Mouse (Mus musculus): ENCODE measurements around the gene Hydin. TPM values are rescaled to one million over a fixed set of nuclear protein-coding genes. Genes with fewer than 3 reads are reported as not detected.
"Not testable (repeated sequence)": the region's sequence is repeated elsewhere in the genome, so short reads cannot be mapped to it uniquely, and the experiment has no call there.

Hydin gene
- total RNA-seq, 2 experiments from 2014 or later: 0.07 to 0.36 TPM

DNA sequence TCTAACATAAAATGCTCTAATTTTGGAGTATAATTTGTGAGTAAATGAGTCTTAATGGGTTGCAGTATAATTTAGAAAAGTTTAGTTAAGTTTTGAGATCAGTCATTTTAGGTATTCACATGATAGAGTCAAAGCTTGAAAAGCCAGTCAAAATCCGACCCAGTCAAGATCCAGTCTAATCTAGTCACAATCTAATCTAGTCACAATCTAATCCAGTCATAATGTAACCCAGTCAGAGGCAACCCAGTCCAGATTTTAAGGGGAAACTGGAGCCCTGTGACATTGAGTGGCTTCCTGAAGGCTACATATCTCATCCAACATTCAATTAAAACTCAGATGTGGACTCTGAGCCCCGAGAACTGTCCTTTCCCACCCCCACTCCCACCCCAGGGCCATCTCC is 72.7 kb downstream of the Hydin start:
- no peak for DNase-seq

GRCm38 (mm10) chr8:110340090-110340703 is 73.4 kb downstream of the Hydin start:
- no peak for DNase-seq

DNA sequence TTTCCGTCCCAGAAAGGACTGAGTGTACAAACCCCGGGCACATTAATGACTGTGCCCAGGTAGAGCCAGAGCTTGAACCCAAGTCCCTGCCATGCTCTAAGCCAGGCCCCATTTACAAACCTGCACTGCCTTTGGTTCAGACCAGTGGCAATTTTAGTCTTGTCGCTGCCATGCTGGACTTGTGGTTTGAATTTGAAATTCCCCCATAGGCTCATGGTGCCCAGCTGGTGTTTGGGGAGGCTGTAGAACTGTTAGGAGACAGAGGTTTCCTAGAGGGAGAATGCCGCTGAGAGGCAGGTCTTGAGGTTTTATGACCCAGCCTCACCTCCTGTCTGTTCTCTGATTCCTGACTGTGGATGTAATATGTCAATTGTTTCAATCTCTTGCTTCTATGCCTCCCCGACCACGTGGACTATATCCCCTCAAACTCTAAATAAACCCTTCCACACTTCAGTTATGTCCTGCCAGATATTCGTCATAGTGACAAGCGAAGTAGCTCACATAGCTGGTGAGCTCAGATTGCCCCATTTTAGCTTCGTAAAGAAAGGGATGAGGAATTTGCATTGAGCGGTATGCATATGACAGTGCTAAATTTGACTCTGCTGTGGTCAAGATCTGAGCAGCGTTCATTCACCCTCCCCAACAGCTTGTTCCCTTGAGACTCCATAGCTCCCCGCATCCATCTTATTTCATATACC is 79.1 kb downstream of the Hydin start:
- DNase-seq: no peak

GRCm38 (mm10) chr8:110346915-110347314 is 80.1 kb downstream of the Hydin start:
- DNase-seq: no peak

- DNase-seq: no peak
Observed at GRCm38 (mm10) chr8:110350725-110351124, 83.9 kb downstream of the Hydin start.

DNA sequence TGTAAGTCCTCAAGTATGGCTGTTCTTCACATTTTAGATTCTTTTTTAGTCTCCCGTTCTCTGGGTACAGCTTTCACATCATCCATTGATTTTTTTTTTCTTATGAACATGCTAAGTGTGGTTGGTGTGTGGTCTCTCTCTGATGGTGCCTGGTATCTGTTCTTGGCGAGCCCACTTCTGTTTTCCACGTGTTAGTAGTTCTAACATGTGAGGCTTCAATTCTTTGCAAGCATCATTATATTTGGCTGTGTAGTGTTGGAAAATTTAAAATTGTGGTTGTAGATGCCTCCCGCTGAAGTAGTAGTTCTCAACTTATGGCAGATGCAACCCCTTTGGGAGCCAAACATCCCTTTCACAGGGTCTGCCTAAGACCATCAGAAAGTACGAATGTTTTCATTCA is 85.1 kb downstream of the Hydin start:
- DNase-seq: no peak

GRCm38 (mm10) chr8:110362975-110363374 is 96.2 kb downstream of the Hydin start:
- no peak for DNase-seq

- DNase-seq: peak in 1 of 2 experiments; percentile 11
Observed at GRCm38 (mm10) chr8:110372836-110373235, 106.1 kb downstream of the Hydin start.

GRCm38 (mm10) chr8:110373695-110374094 is 106.9 kb downstream of the Hydin start:
- no peak for DNase-seq

DNA sequence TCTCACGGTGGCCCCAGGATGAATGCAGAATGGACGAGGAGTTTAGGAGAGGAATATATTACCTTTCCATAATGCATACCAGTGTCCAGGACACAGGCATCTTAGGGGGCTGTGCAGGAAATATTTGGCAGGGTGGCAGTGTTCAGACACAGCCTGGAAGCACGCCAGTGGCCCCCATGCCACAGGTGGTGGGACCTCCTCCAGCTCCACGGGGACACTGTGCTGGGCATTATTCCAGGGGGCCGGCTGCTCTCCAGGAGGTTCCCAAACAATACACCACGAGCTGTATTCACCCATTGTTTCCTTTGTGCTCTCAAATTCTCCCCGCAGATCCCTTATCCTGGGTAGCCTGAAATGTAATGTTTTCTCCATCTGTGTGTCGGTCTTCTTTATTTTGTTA is 116.0 kb downstream of the Hydin start:
- DNase-seq: no peak

DNA sequence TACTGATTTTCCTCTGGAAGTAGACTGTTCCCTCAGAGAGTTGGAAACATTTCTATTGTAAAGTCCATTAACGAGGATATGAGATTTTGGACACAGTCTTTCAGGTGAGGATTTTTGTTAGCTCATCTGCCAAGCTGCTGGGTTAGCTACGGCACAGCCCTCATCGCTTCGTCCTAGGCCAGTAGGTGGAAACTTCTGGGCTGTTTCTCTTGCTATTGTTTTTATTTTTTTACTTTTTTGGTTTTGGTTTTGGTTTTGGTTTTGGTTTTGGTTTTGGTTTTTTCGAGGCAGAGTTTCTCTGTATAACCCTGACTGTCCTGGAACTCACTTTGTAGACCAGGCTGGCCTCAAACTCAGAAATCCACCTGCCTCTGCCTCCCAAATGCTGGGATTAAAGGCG is 117.9 kb downstream of the Hydin start:
- DNase-seq: not testable (repeated sequence)

DNA sequence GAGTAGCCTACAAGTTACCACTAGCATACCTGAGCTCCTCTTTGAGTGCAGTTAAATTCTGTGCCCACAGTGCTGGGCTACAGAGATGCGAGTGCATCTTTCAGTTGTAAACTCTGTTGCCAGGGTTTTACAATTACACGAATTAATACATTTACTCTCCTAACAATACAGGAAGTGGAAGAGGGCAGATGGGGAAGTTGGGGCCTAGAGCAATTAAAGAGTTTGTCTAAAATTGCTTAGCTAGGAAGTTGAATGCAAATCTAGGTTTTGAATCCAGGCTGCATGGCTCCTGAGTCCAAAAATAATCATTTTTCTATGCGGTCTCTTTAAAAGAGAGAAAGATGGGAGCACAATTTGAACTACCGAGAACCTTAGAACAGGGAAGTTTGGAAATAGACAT is 128.9 kb downstream of the Hydin start:
- no peak for DNase-seq

DNA sequence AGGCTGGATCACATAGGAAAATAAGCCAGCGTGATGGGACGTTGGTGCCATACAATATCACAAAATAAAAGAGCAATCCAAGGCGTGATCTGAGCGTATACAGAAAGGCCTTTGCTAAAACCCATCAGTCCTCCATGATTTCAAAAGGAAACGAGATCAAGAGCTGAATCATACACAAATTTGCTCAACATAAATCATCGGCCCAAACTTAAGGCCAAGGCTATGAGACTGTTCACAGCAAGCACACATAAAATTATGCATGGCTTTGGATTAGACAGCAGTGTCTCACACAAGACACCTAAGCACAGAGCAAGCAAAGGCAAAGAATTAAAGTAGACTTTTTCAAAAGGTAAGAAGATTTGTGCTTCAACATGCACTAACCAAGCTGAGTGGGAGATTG is 133.8 kb downstream of the Hydin start:
- DNase-seq: no peak

DNA sequence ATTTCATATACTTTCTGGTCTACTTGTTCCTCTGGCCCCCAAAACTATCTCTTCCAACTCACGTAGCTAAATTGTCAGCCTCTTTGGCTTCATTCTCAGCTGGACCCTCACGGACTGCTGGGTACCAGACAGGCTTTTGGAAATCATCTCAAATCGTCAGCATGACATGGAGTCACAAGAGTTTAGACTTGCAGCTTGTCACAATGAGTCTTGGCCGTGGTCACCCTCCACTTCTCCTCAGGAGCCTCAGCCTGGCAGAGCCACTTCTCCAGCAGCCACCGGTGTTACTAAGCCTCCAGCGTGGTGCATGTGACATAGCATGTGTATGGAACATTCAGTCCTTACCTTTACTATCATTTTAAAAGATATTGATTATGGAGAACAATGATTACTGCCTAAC is 135.5 kb downstream of the Hydin start:
- no peak for DNase-seq

DNA sequence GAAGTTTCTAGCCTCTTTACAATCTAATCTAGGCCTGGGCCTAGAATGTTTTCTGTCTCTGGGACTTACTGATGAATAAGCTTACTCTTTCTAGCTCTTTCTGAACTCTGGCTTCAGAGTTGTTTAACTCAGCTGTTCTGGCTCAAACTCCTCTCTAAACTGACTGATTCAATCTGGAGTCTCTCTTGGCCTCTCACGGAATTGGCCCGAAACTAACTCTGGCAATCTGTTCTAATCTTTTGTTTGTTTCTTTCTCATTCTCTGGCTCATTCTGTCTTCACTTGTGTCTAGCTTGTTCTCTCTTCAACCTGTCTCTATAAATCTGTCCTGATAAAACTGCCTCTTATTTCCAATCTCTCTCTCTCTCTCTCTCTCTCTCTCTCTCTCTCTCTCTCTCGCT is 137.7 kb downstream of the Hydin start:
- peak in 1 of 2 experiments; percentile 2 for DNase-seq

DNA sequence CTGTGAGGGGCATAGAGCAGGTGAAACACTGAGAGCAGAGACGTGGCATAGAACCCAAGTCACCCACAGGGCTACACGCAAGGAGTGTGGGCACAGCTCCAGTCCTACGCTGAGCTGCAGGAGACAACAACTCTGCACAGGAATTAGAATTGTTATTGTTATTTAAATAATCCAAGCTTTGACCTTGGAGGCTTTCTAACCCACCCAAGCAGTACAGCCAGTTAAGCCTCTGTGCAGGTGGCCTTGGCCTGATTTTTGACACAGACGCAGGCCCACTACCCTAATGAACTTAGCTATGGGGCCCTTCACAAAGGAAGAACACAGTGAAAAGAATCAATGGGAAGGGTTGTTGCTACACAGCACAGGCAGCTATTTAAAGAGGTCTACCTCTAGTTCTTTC is 148.3 kb downstream of the Hydin start:
- DNase-seq: no peak

DNA sequence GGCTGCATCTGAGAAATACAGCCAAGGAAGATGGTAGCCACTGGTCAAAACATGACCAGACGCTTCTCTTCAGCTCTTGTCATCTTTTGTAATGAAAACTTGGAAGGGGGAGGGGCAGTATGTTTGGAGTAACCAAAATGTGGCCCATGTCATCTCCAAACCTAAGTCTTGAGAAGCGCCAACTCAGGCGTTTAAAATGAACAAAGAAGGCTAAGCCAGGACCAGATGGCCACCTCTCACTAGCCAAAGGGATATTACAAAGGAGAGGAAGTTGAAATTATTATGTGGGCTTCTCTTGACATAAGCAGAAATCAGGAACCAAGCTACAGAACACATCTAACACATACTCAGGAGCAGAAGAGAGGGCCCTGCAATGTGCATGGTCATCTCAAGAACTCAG is 150.2 kb downstream of the Hydin start:
- DNase-seq: no peak

- DNase-seq: no peak
Observed at GRCm38 (mm10) chr8:110417801-110418200, 151.0 kb downstream of the Hydin start.

DNA sequence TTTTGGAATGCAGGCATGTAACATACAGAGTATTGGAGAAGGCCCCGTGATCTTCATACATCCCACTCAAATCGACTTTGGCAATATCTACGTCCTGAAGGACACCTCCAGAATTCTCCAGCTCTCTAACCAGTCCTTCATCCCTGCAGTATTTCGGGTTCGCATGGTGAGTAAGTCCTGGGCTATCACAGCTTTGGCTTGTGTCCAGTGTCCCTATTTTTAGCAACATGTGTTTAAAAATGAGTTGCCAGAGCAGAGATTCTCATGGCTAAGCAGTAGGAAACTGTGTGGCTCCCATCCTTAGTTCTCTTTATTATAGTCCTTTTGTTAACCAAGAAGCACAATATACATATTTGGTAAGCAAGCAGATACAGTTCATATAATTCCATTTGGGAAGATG is 152.9 kb downstream of the Hydin start:
- peak; percentile 8 to 11 for DNase-seq

GRCm38 (mm10) chr8:110420221-110420620 is 153.4 kb downstream of the Hydin start:
- DNase-seq: no peak

DNA sequence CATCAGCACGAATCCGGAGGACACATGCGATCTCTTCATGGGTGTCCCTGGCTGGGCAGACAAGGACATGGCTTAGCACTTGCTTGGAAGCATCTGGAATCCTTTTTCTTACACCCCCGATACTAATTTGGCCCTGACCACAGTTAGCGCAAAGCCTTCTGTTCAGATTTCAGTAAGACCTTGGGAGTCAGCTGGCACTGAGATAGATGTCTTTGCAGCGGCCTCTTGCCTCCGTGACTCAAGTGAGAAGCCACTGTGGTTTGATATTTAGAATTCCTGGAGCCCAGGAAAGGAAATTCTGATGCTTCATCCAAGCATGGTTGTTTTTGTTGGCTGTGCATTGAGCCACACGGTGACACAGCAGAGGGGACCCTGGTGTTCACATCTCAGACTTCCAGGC is 157.4 kb downstream of the Hydin start:
- DNase-seq: no peak

- no peak for DNase-seq
Observed at GRCm38 (mm10) chr8:110431340-110431739, 164.6 kb downstream of the Hydin start.

DNA sequence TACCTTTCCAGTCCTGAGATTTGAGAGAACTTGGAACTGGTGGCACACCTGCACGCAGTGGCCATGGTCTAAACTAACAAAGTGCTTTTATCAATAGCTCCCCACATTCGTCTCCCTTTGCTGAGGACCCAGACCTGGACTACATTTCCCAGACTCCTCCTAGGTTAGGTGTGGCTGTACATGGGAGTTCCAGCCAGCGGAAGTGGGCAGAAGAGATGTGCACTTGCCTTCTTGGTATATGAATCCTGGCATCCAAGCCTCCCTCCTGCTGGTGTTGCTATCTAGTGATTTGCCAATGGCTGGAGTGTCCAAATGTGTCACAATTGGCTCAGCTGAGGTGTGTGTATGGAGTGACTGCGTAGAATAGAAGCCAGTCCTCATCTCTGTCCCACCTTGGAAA is 173.8 kb downstream of the Hydin start:
- no peak for DNase-seq

GRCm38 (mm10) chr8:110444276-110444675 is 177.5 kb downstream of the Hydin start:
- no peak for DNase-seq

All from heart, adult 18-20 months (tissue).